8 mouse cellular contexts compared by ENCODE assay signal in genomic region chr6:122800640-122801300, GRCm38 (mm10). TPM values are rescaled to one million over a fixed set of nuclear protein-coding genes. Genes with fewer than 3 reads are reported as not detected.
DNase-seq lines count a peak whose midpoint lies in the region; ATAC-seq lines count a peak whose summit lies in the region.

No protein-coding gene starts in this region.

- peaks cover 14% of the 10 kb centered on the region for H3K4me1 ChIP-seq in kidney, embryonic 16.5 days (ENCODE audit: insufficient read depth, low read length)
- H3K4me1 ChIP-seq in forebrain, embryonic 10.5 days, result peaks cover 16% of the 10 kb centered on the region
- H3K4me1 ChIP-seq in limb, embryonic 13.5 days, result peaks cover 13% of the 10 kb centered on the region
- H3K4me1 ChIP-seq in neural tube, embryonic 15.5 days, result peaks cover 18% of the 10 kb centered on the region

- H3K9me3 ChIP-seq in kidney, embryonic 16.5 days (ENCODE audit: low read length), result no peaks in the 10 kb centered on the region
- no peaks in the 10 kb centered on the region for H3K9me3 ChIP-seq in forebrain, embryonic 10.5 days
- H3K9me3 ChIP-seq in limb, embryonic 13.5 days, result no peaks in the 10 kb centered on the region
- H3K9me3 ChIP-seq in neural tube, embryonic 15.5 days (replicated peaks), result no peaks in the 10 kb centered on the region

- H3K27ac ChIP-seq in kidney, embryonic 16.5 days (ENCODE audit: low read length), result no peak overlapping the region
- peak overlapping the region; percentile 78 for H3K27ac ChIP-seq in forebrain, embryonic 10.5 days
- no peak overlapping the region for H3K27ac ChIP-seq in limb, embryonic 13.5 days
- H3K27ac ChIP-seq in neural tube, embryonic 15.5 days (replicated peaks), result peak overlapping the region; percentile 78

- peaks cover 11% of the 10 kb centered on the region; the same call in 1 of the 2 replicates for H3K27me3 ChIP-seq in kidney, embryonic 16.5 days (ENCODE audit: insufficient read depth, low read length)
- peaks cover 46% of the 10 kb centered on the region for H3K27me3 ChIP-seq in forebrain, embryonic 10.5 days (ENCODE audit: poor library complexity, severe bottlenecking)
- no peaks in the 10 kb centered on the region for H3K27me3 ChIP-seq in limb, embryonic 13.5 days
- H3K27me3 ChIP-seq in neural tube, embryonic 15.5 days (replicated peaks), result peaks cover 15% of the 10 kb centered on the region

- no peak for DNase-seq in kidney, postnatal 14 days
- peak; percentile 71 for DNase-seq in MEL-GATA-1-ER (ENCODE audit: extremely low read depth, low read depth)
- no peak for DNase-seq in forebrain, embryonic 10.5 days (ENCODE audit: extremely low spot score, low spot score)
- no peak for DNase-seq in embryo, embryonic 10.5 days (ENCODE audit: low spot score)
- DNase-seq in adrenal gland, postnatal 10 days, result no peak

- peak overlapping the region; percentile 54 for H3K4me3 ChIP-seq in kidney, embryonic 16.5 days (ENCODE audit: low read length)
- peak overlapping the region; percentile 65 for H3K4me3 ChIP-seq in forebrain, embryonic 10.5 days
- H3K4me3 ChIP-seq in limb, embryonic 13.5 days, result peak overlapping the region; percentile 59
- peak overlapping the region; percentile 54 for H3K4me3 ChIP-seq in neural tube, embryonic 15.5 days (replicated peaks)

- WGBS in kidney, embryonic 16.5 days, result 41% methylated on average over 10 of the region's 10 CpGs
- WGBS in forebrain, embryonic 10.5 days, result 39% methylated on average over 10 of the region's 10 CpGs
- WGBS in limb, embryonic 13.5 days, result 32% methylated on average over 10 of the region's 10 CpGs
- WGBS in neural tube, embryonic 15.5 days, result 38% methylated on average over 10 of the region's 10 CpGs

- H3K9ac ChIP-seq in kidney, embryonic 16.5 days (replicated peaks; ENCODE audit: low read length), result peak overlapping the region; percentile 79
- peak overlapping the region; percentile 79 for H3K9ac ChIP-seq in limb, embryonic 13.5 days
- peak overlapping the region; percentile 60 for H3K9ac ChIP-seq in neural tube, embryonic 15.5 days (replicated peaks)

- no peak for ATAC-seq in kidney, embryonic 16.5 days (ENCODE audit: low FRiP score, low TSS enrichment)
- no peak for ATAC-seq in limb, embryonic 13.5 days (ENCODE audit: low FRiP score, low read depth)
- peak; percentile 10; the same call in 1 of the 2 replicates for ATAC-seq in neural tube, embryonic 15.5 days (ENCODE audit: low FRiP score)

- H3K4me2 ChIP-seq in kidney, embryonic 16.5 days (replicated peaks; ENCODE audit: low read depth, low read length), result peak overlapping the region; percentile 98
- peak overlapping the region; percentile 92 for H3K4me2 ChIP-seq in limb, embryonic 13.5 days (replicated peaks)
- peak overlapping the region; percentile 84 for H3K4me2 ChIP-seq in neural tube, embryonic 15.5 days

- H3K36me3 ChIP-seq in kidney, embryonic 16.5 days (ENCODE audit: insufficient read depth, low read length), result no peaks in the 10 kb centered on the region
- H3K36me3 ChIP-seq in forebrain, embryonic 10.5 days (replicated peaks), result no peaks in the 10 kb centered on the region
- no peaks in the 10 kb centered on the region for H3K36me3 ChIP-seq in limb, embryonic 13.5 days
- no peaks in the 10 kb centered on the region for H3K36me3 ChIP-seq in neural tube, embryonic 15.5 days

RNA-seq across cellular contexts. Expression of gene Slc2a3, which starts 0.7 kb away (rescaled TPM):
- 8.6 and 9.6 TPM in 2 replicates for polyA plus RNA-seq in kidney, embryonic 16.5 days (2015; fragmentation: Nextera tagmentation; extraction: Ambion mirVana)
- 67.3 and 70.7 TPM in 2 replicates for polyA plus RNA-seq in forebrain, embryonic 10.5 days (2016; fragmentation: Nextera tagmentation; extraction: Ambion mirVana)
- 72.7 and 83.0 TPM in 2 replicates for polyA plus RNA-seq in limb, embryonic 13.5 days (2015; fragmentation: Nextera tagmentation; extraction: Ambion mirVana)
- polyA plus RNA-seq in neural tube, embryonic 15.5 days (2015; fragmentation: Nextera tagmentation; extraction: Ambion mirVana), result 47.9 and 50.6 TPM in 2 replicates
- 10 to 100 TPM; 10.1 to 12.9 TPM for total RNA-seq in adrenal gland, postnatal 10 days (2021)

RNA-seq across cellular contexts. Expression of gene Foxj2, which starts 18.9 kb away (rescaled TPM):
- 5.8 and 6.4 TPM in 2 replicates for polyA plus RNA-seq in kidney, embryonic 16.5 days (2015; fragmentation: Nextera tagmentation; extraction: Ambion mirVana)
- polyA plus RNA-seq in forebrain, embryonic 10.5 days (2016; fragmentation: Nextera tagmentation; extraction: Ambion mirVana), result 2.2 and 2.3 TPM in 2 replicates
- 6.4 and 7.1 TPM in 2 replicates for polyA plus RNA-seq in limb, embryonic 13.5 days (2015; fragmentation: Nextera tagmentation; extraction: Ambion mirVana)
- polyA plus RNA-seq in neural tube, embryonic 15.5 days (2015; fragmentation: Nextera tagmentation; extraction: Ambion mirVana), result 7.1 and 7.4 TPM in 2 replicates
- total RNA-seq in adrenal gland, postnatal 10 days (2021), result 10 to 100 TPM; 16.7 to 18.5 TPM

RNA-seq across cellular contexts. Expression of gene C3ar1, which starts 55.2 kb away (rescaled TPM):
- polyA plus RNA-seq in kidney, embryonic 16.5 days (2015; fragmentation: Nextera tagmentation; extraction: Ambion mirVana), result 1.7 and 1.8 TPM in 2 replicates
- 0.89 and 1.1 TPM in 2 replicates for polyA plus RNA-seq in forebrain, embryonic 10.5 days (2016; fragmentation: Nextera tagmentation; extraction: Ambion mirVana)
- polyA plus RNA-seq in limb, embryonic 13.5 days (2015; fragmentation: Nextera tagmentation; extraction: Ambion mirVana), result 3.6 and 3.8 TPM in 2 replicates
- polyA plus RNA-seq in neural tube, embryonic 15.5 days (2015; fragmentation: Nextera tagmentation; extraction: Ambion mirVana), result 2.1 and 2.2 TPM in 2 replicates
- total RNA-seq in adrenal gland, postnatal 10 days (2021), result 1 to 10 TPM; 1.7 to 2.2 TPM

Comparison
In these comparisons a context has a peak if more than half of its experiments do, and no peak if none do; other contexts are left out.
1. H3K27ac ChIP-seq: peak in forebrain, embryonic 10.5 days (single experiment) and neural tube, embryonic 15.5 days (single experiment); none in kidney, embryonic 16.5 days (single experiment) and limb, embryonic 13.5 days (single experiment).
2. Peak in every context shown above with its lines, with median percentiles within 50 percentile points of each other: H3K4me2 ChIP-seq, H3K4me3 ChIP-seq and H3K9ac ChIP-seq.